In genomic region chr5:53638647-53639046, GRCm38 (mm10) we compare ENCODE assay signal across 9 mouse cellular contexts.
A peak's percentile ranks its signal among the peaks of the same experiment; 100 is the strongest.
DNase-seq lines count a peak whose midpoint lies in the region; ATAC-seq and TF ChIP-seq lines count a peak whose summit lies in the region.
"Had no signal": no experiment of that assay in that cellular context is flagged by ENCODE, and none has a peak within 500 bp of the region (broad histone marks: within the 10 kb centered on the region; RNA-seq: fewer than 3 reads in every experiment).

No protein-coding gene starts in this region.

- no peaks in the 10 kb centered on the region for H3K4me1 ChIP-seq in forebrain, embryonic 14.5 days (ENCODE audit: control insufficient read depth, insufficient read depth, low read length)
- H3K4me1 ChIP-seq in forebrain, embryonic 15.5 days, result no peaks in the 10 kb centered on the region
- H3K4me1 ChIP-seq in MEL (ENCODE audit: control insufficient read depth in 1 of 2, insufficient read depth in 2 of 2, low read length in 2 of 2), result peaks cover 3 to 8% of the 10 kb centered on the region in 2 experiments
- H3K4me1 ChIP-seq: forebrain, embryonic 12.5 days had no signal

- peak in 2 of 3 experiments; percentile 42 to 77; a peak in 4 of 6 replicates for TF ChIP-seq CTCF in MEL (IDR thresholded peaks at IDR 0.05 in 2 of 3, conservative IDR thresholded peaks at IDR 0.05 in 1 of 3; ENCODE audit: control insufficient read depth in 1 of 3, insufficient read depth in 1 of 3, low read depth in 2 of 3, low read length in 3 of 3, poor library complexity in 1 of 3, severe bottlenecking in 1 of 3)

- H3K9me3 ChIP-seq in forebrain, embryonic 14.5 days (replicated peaks; ENCODE audit: control insufficient read depth, low read length), result no peaks in the 10 kb centered on the region
- no peaks in the 10 kb centered on the region for H3K9me3 ChIP-seq in forebrain, embryonic 15.5 days
- H3K9me3 ChIP-seq in MEL (replicated peaks; ENCODE audit: insufficient read depth, low read length), result no peaks in the 10 kb centered on the region
- H3K9me3 ChIP-seq: forebrain, embryonic 12.5 days had no signal

- 0 out of 2 replicates have a peak, but pooled peaks cover 1% of the 10 kb centered on the region for H3K79me2 ChIP-seq in MEL (ENCODE audit: control insufficient read depth, insufficient read depth, low read length, poor library complexity)

- no peak overlapping the region for H3K4me2 ChIP-seq in forebrain, embryonic 14.5 days (ENCODE audit: low read length)
- no peak overlapping the region for H3K4me2 ChIP-seq in forebrain, embryonic 15.5 days (replicated peaks)
- H3K4me2 ChIP-seq: forebrain, embryonic 12.5 days had no signal

- intact Hi-C loops in left cerebral cortex, postnatal 14 days (cut with DNase I), result loop anchor here (5.0 kb wide), 2 partner anchors 36 to 281 kb away; no protein-coding TSS in a partner anchor

- 76% methylated on average over 3 of the region's 3 CpGs for WGBS in forebrain, embryonic 14.5 days
- 84% methylated on average over 3 of the region's 3 CpGs for WGBS in forebrain, embryonic 15.5 days

- TF ChIP-seq EP300 in MEL (IDR thresholded peaks at IDR 0.05; ENCODE audit: low read depth in 1 of 2, low read length in 2 of 2), result no peak

- no peaks in the 10 kb centered on the region for H3K27me3 ChIP-seq in forebrain, embryonic 14.5 days (replicated peaks; ENCODE audit: control insufficient read depth, insufficient read depth, low read length)
- H3K27me3 ChIP-seq in forebrain, embryonic 15.5 days, result no peaks in the 10 kb centered on the region
- no peaks in the 10 kb centered on the region for H3K27me3 ChIP-seq in MEL (ENCODE audit: control insufficient read depth in 1 of 2, insufficient read depth in 2 of 2, low read length in 2 of 2)
- H3K27me3 ChIP-seq: forebrain, embryonic 12.5 days had no signal

- DNase-seq in forebrain, embryonic 14.5 days (ENCODE audit: low spot score), result peak; percentile 52
- peak; percentile 41 to 58 for DNase-seq in left cerebral cortex, postnatal 14 days (ENCODE audit: low spot score in 2 of 2)
- no peak for DNase-seq in left cerebral cortex, adult 8-10 months (ENCODE audit: low spot score in 2 of 2)
- peak; percentile 62 for DNase-seq in MEL (ENCODE audit: low read depth, low spot score)
- DNase-seq in right cerebral cortex, postnatal 14 days, result no peak
- no peak for DNase-seq in spleen, adult 18-20 months

- no peak for ATAC-seq in forebrain, embryonic 14.5 days
- ATAC-seq in forebrain, embryonic 15.5 days (replicated peaks), result no peak
- ATAC-seq in megakaryocyte progenitor cell, adult 5-6 weeks (replicated peaks; ENCODE audit: poor library complexity), result peak; percentile 64

- no peak for TF ChIP-seq POLR2A in MEL (IDR thresholded peaks at IDR 0.05; ENCODE audit: control insufficient read depth in 1 of 2, insufficient read depth in 1 of 2, low read depth in 1 of 2, low read length in 2 of 2, poor library complexity in 1 of 2)

- no peak overlapping the region for H3K27ac ChIP-seq in forebrain, embryonic 14.5 days (ENCODE audit: low read depth, low read length)
- no peak overlapping the region for H3K27ac ChIP-seq in forebrain, embryonic 15.5 days (replicated peaks)
- H3K27ac ChIP-seq in MEL (ENCODE audit: control insufficient read depth, low read depth, low read length), result no peak overlapping the region
- H3K27ac ChIP-seq: forebrain, embryonic 12.5 days had no signal

- H3K9ac ChIP-seq in forebrain, embryonic 14.5 days (ENCODE audit: low read length), result no peak overlapping the region
- H3K9ac ChIP-seq in forebrain, embryonic 15.5 days (replicated peaks), result no peak overlapping the region
- H3K9ac ChIP-seq in MEL (ENCODE audit: control insufficient read depth, low read depth, low read length, poor library complexity, severe bottlenecking), result no peak overlapping the region
- H3K9ac ChIP-seq: forebrain, embryonic 12.5 days had no signal

- no peak overlapping the region for H3K4me3 ChIP-seq in forebrain, embryonic 14.5 days (ENCODE audit: low read depth, low read length)
- H3K4me3 ChIP-seq in forebrain, embryonic 15.5 days, result no peak overlapping the region
- no peak overlapping the region for H3K4me3 ChIP-seq in MEL (ENCODE audit: control insufficient read depth in 1 of 2, insufficient read depth in 1 of 2, low read depth in 2 of 2, low read length in 2 of 2)
- H3K4me3 ChIP-seq: forebrain, embryonic 12.5 days had no signal

- peak; percentile 82 for TF ChIP-seq RAD21 in MEL (IDR thresholded peaks at IDR 0.05; ENCODE audit: low read depth, low read length)

- H3K36me3 ChIP-seq in forebrain, embryonic 14.5 days (ENCODE audit: control insufficient read depth, insufficient read depth, low read length), result peaks cover 17% of the 10 kb centered on the region
- peaks cover 12% of the 10 kb centered on the region for H3K36me3 ChIP-seq in forebrain, embryonic 15.5 days
- H3K36me3 ChIP-seq in MEL (ENCODE audit: control insufficient read depth in 1 of 2, insufficient read depth in 2 of 2, low read length in 2 of 2), result peaks cover 7 to 8% of the 10 kb centered on the region in 2 experiments

TF ChIP-seq in MEL, 35 proteins besides CTCF, POLR2A, EP300 and RAD21:
- TF ChIP-seq CHD2 (IDR thresholded peaks at IDR 0.05; ENCODE audit: low read length) (no peak), ZC3H11A (IDR thresholded peaks at IDR 0.05; ENCODE audit: low read depth, low read length) (peak; percentile 55), SMC3 (IDR thresholded peaks at IDR 0.05; ENCODE audit: low read depth, low read length) (peak; percentile 75)

Comparison
In these comparisons a context has a peak if more than half of its experiments do, and no peak if none do; other contexts are left out.
1. DNase-seq: peak in forebrain, embryonic 14.5 days (single experiment), left cerebral cortex, postnatal 14 days (2 of 2) and MEL (single experiment); none in left cerebral cortex, adult 8-10 months (0 of 2), right cerebral cortex, postnatal 14 days (single experiment) and spleen, adult 18-20 months (0 of 2).